Mouse (Mus musculus): ENCODE measurements at regions not wholly inside any gene's neighbourhood (a gene's known extent, or its start where the extent isn't known, plus 50 kb on each side); places are given as distances from the start of the nearest gene placed in this dataset.

GRCm38 (mm10) chr9:90961436-90961835 is 400.8 kb upstream of the Zic4 start:
- H3K9ac ChIP-seq, result no peak overlapping the region
- ATAC-seq (ENCODE audit: low FRiP score, low read depth), result no peak
- H3K4me3 ChIP-seq, result no peak overlapping the region
- 81% methylated on average over 4 of the region's 4 CpGs for WGBS
- no peaks in the 10 kb centered on the region for H3K9me3 ChIP-seq
- no peaks in the 10 kb centered on the region for H3K4me1 ChIP-seq (replicated peaks)
- no peak overlapping the region for H3K27ac ChIP-seq (replicated peaks)
- H3K4me2 ChIP-seq, result no peak overlapping the region
- no peaks in the 10 kb centered on the region for H3K27me3 ChIP-seq
- H3K36me3 ChIP-seq, result no peaks in the 10 kb centered on the region

GRCm38 (mm10) chr9:90964043-90964442 is 398.2 kb upstream of the Zic4 start:
- H3K4me2 ChIP-seq, result no peak overlapping the region
- ATAC-seq (ENCODE audit: low FRiP score, low read depth), result no peak
- H3K4me1 ChIP-seq (replicated peaks), result no peaks in the 10 kb centered on the region
- H3K4me3 ChIP-seq, result no peak overlapping the region
- 37% methylated on average over 3 of the region's 3 CpGs for WGBS
- H3K36me3 ChIP-seq, result no peaks in the 10 kb centered on the region
- no peaks in the 10 kb centered on the region for H3K9me3 ChIP-seq
- no peaks in the 10 kb centered on the region for H3K27me3 ChIP-seq
- no peak overlapping the region for H3K9ac ChIP-seq
- H3K27ac ChIP-seq (replicated peaks), result no peak overlapping the region

- no peak overlapping the region for H3K4me3 ChIP-seq
- H3K27ac ChIP-seq (replicated peaks), result no peak overlapping the region
- H3K4me2 ChIP-seq, result no peak overlapping the region
- H3K4me1 ChIP-seq (replicated peaks), result no peaks in the 10 kb centered on the region
- WGBS, result 70% methylated on average over 4 of the region's 4 CpGs
- no peaks in the 10 kb centered on the region for H3K9me3 ChIP-seq
- no peak overlapping the region for H3K9ac ChIP-seq
- H3K27me3 ChIP-seq, result no peaks in the 10 kb centered on the region
- ATAC-seq (ENCODE audit: low FRiP score, low read depth), result no peak
- H3K36me3 ChIP-seq, result no peaks in the 10 kb centered on the region
Measured at GRCm38 (mm10) chr9:90978730-90979129, 383.5 kb upstream of the Zic4 start.

GRCm38 (mm10) chr9:90980023-90980802 is 382.0 kb upstream of the Zic4 start:
- Histone ChIP-seq H3K27me3 (no peaks in the 10 kb centered on the region), H3K4me2 (no peak overlapping the region), H3K9ac (no peak overlapping the region), H3K4me3 (no peak overlapping the region), H3K4me1 (replicated peaks) (no peaks in the 10 kb centered on the region), H3K36me3 (no peaks in the 10 kb centered on the region), H3K27ac (replicated peaks) (no peak overlapping the region), H3K9me3 (no peaks in the 10 kb centered on the region)
- no peak for ATAC-seq (ENCODE audit: low FRiP score, low read depth)
- WGBS, result 71% methylated on average over 6 of the region's 6 CpGs

GRCm38 (mm10) chr9:90999178-90999577 is 363.0 kb upstream of the Zic4 start:
- no peak for ATAC-seq (ENCODE audit: low FRiP score, low read depth)
- Histone ChIP-seq H3K4me3 (no peak overlapping the region), H3K27ac (replicated peaks) (no peak overlapping the region), H3K27me3 (no peaks in the 10 kb centered on the region), H3K9me3 (no peaks in the 10 kb centered on the region), H3K36me3 (no peaks in the 10 kb centered on the region), H3K9ac (no peak overlapping the region), H3K4me1 (replicated peaks) (no peaks in the 10 kb centered on the region), H3K4me2 (no peak overlapping the region)
- WGBS, result 90% methylated on average over 1 of the region's 1 CpGs

GRCm38 (mm10) chr9:91004214-91004613 is 358.0 kb upstream of the Zic4 start:
- no peak overlapping the region for H3K4me2 ChIP-seq
- no peaks in the 10 kb centered on the region for H3K27me3 ChIP-seq
- H3K9me3 ChIP-seq, result no peaks in the 10 kb centered on the region
- no peak overlapping the region for H3K4me3 ChIP-seq
- no peak overlapping the region for H3K27ac ChIP-seq (replicated peaks)
- no peak overlapping the region for H3K9ac ChIP-seq
- H3K36me3 ChIP-seq, result no peaks in the 10 kb centered on the region
- no peaks in the 10 kb centered on the region for H3K4me1 ChIP-seq (replicated peaks)
- WGBS, result 65% methylated on average over 4 of the region's 4 CpGs
- peak; percentile 51; the same call in 1 of the 2 replicates for ATAC-seq (ENCODE audit: low FRiP score, low read depth)

- no peak overlapping the region for H3K9ac ChIP-seq
- no peak overlapping the region for H3K4me2 ChIP-seq
- no peak overlapping the region for H3K27ac ChIP-seq (replicated peaks)
- no peak overlapping the region for H3K4me3 ChIP-seq
- no peaks in the 10 kb centered on the region for H3K4me1 ChIP-seq (replicated peaks)
- H3K36me3 ChIP-seq, result no peaks in the 10 kb centered on the region
- H3K27me3 ChIP-seq, result no peaks in the 10 kb centered on the region
- 26% methylated on average over 2 of the region's 2 CpGs for WGBS
- H3K9me3 ChIP-seq, result no peaks in the 10 kb centered on the region
- ATAC-seq (ENCODE audit: low FRiP score, low read depth), result no peak
Measured at GRCm38 (mm10) chr9:91040546-91040945, 321.7 kb upstream of the Zic4 start.

GRCm38 (mm10) chr9:91048569-91048968 is 313.6 kb upstream of the Zic4 start:
- Histone ChIP-seq H3K9ac (no peak overlapping the region), H3K27ac (replicated peaks) (no peak overlapping the region), H3K4me3 (no peak overlapping the region), H3K4me2 (no peak overlapping the region), H3K36me3 (no peaks in the 10 kb centered on the region), H3K27me3 (no peaks in the 10 kb centered on the region), H3K9me3 (no peaks in the 10 kb centered on the region), H3K4me1 (replicated peaks) (no peaks in the 10 kb centered on the region)
- 40% methylated on average over 2 of the region's 2 CpGs for WGBS
- ATAC-seq (ENCODE audit: low FRiP score, low read depth), result no peak

- Histone ChIP-seq H3K9me3 (no peaks in the 10 kb centered on the region), H3K4me1 (replicated peaks) (no peaks in the 10 kb centered on the region), H3K4me3 (no peak overlapping the region), H3K36me3 (no peaks in the 10 kb centered on the region), H3K27ac (replicated peaks) (no peak overlapping the region), H3K27me3 (no peaks in the 10 kb centered on the region), H3K4me2 (no peak overlapping the region), H3K9ac (no peak overlapping the region)
- WGBS, result 61% methylated on average over 4 of the region's 4 CpGs
- ATAC-seq (ENCODE audit: low FRiP score, low read depth), result no peak
Measured at GRCm38 (mm10) chr9:91053065-91053793, 309.0 kb upstream of the Zic4 start.

- H3K9ac ChIP-seq, result no peak overlapping the region
- H3K27ac ChIP-seq (replicated peaks), result no peak overlapping the region
- H3K4me2 ChIP-seq, result no peak overlapping the region
- H3K9me3 ChIP-seq, result no peaks in the 10 kb centered on the region
- no peaks in the 10 kb centered on the region for H3K27me3 ChIP-seq
- no peak for ATAC-seq (ENCODE audit: low FRiP score, low read depth)
- no peak overlapping the region for H3K4me3 ChIP-seq
- no peaks in the 10 kb centered on the region for H3K36me3 ChIP-seq
- H3K4me1 ChIP-seq (replicated peaks), result no peaks in the 10 kb centered on the region
- 82% methylated on average over 4 of the region's 4 CpGs for WGBS
Measured at GRCm38 (mm10) chr9:91059460-91059859, 302.8 kb upstream of the Zic4 start.

- H3K27ac ChIP-seq (replicated peaks), result no peak overlapping the region
- H3K9ac ChIP-seq, result no peak overlapping the region
- 68% methylated on average over 5 of the region's 5 CpGs for WGBS
- H3K36me3 ChIP-seq, result no peaks in the 10 kb centered on the region
- no peaks in the 10 kb centered on the region for H3K27me3 ChIP-seq
- H3K9me3 ChIP-seq, result no peaks in the 10 kb centered on the region
- H3K4me2 ChIP-seq, result no peak overlapping the region
- no peaks in the 10 kb centered on the region for H3K4me1 ChIP-seq (replicated peaks)
- H3K4me3 ChIP-seq, result no peak overlapping the region
- ATAC-seq (ENCODE audit: low FRiP score, low read depth), result no peak
Measured at GRCm38 (mm10) chr9:91069496-91069895, 292.7 kb upstream of the Zic4 start.

- ATAC-seq (ENCODE audit: low FRiP score, low read depth), result no peak
- Histone ChIP-seq H3K9me3 (no peaks in the 10 kb centered on the region), H3K9ac (no peak overlapping the region), H3K36me3 (no peaks in the 10 kb centered on the region), H3K27me3 (no peaks in the 10 kb centered on the region), H3K27ac (replicated peaks) (no peak overlapping the region), H3K4me1 (replicated peaks) (no peaks in the 10 kb centered on the region), H3K4me2 (no peak overlapping the region), H3K4me3 (no peak overlapping the region)
- 76% methylated on average over 4 of the region's 4 CpGs for WGBS
Measured at GRCm38 (mm10) chr9:91073366-91074174, 288.6 kb upstream of the Zic4 start.
